Mouse (Mus musculus): Measurements from ENCODE around the gene Vmn1r236.

- TF ChIP-seq CTCF (conservative IDR thresholded peaks at IDR 0.05 in 1 of 2, IDR thresholded peaks at IDR 0.05 in 1 of 2; ENCODE audit: low read depth in 2 of 2, low read length in 2 of 2) (no peak), POLR2A (IDR thresholded peaks at IDR 0.05; ENCODE audit: low read depth, low read length) (no peak), USF2 (conservative IDR thresholded peaks at IDR 0.05; ENCODE audit: low read depth, low read length) (no peak), ZNF384 (IDR thresholded peaks at IDR 0.05; ENCODE audit: low read depth, low read length) (no peak), EP300 (IDR thresholded peaks at IDR 0.05; ENCODE audit: low read length) (no peak), MAFK (IDR thresholded peaks at IDR 0.05; ENCODE audit: insufficient replicate concordance, low read length) (no peak)
Observed at GRCm38 (mm10) chr17:21289695-21290094, 7.0 kb downstream of the Vmn1r236 start.

All from CH12.LX (cell line).